Mouse (Mus musculus) monocyte, adult 5-6 weeks (primary cell): ENCODE results near the gene Alkbh5. TPM values are rescaled to one million over a fixed set of nuclear protein-coding genes. Genes with fewer than 3 reads are reported as not detected.
"Not testable (repeated sequence)": the region's sequence is repeated elsewhere in the genome, so short reads cannot be mapped to it uniquely, and the experiment has no call there.

Experiments
- ATAC-seq: fragments of 153-309, 156-312 bp; replicated peaks from 2 replicates; pipeline ENCODE4 v1.8.0; 2017; ENCODE audit warnings: mild to moderate bottlenecking; ENCODE audit not compliant: low TSS enrichment, insufficient number of reproducible peaks, severe bottlenecking, poor library complexity, low FRiP score
- total RNA-seq: library from RNA; stranded (forward); fragments of 200-1000, 200-491, 200-594 nt; gene quantifications from 3 replicates; pipeline ENCODE4 v1.2.3, GENCODE M21; 2017

Alkbh5 gene
- total RNA-seq, 1 experiment from 2014 or later, result 29.5 TPM

- no peak for ATAC-seq
Measured at GRCm38 (mm10) chr11:60540002-60540610, 3.9 kb downstream of the Alkbh5 start.

GRCm38 (mm10) chr11:60540761-60541160 is 4.6 kb downstream of the Alkbh5 start:
- ATAC-seq, result no peak

DNA sequence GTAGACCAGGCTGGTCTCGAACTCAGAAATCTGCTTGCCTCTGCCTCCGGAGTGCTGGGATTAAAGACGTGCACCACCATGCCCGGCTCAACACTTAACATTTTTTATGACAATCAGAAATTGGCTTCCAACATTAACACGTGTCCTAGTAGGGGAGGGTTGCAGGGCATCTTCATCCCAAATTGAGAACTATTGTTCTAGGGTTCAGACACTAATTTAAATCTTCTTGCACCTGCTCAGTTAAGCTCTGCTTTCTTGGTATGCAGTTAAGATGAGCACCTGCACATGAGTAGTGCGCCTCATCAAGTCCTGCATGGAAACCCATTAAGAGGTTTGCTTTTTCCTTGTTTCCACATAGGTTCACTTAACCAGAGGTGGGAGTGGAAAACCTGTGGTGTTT is 5.7 kb downstream of the Alkbh5 start:
- no peak for ATAC-seq

- ATAC-seq, result not testable (repeated sequence)
Measured at GRCm38 (mm10) chr11:60543211-60543610, 7.0 kb downstream of the Alkbh5 start.

- no peak for ATAC-seq
Measured at GRCm38 (mm10) chr11:60545433-60545832, 9.3 kb downstream of the Alkbh5 start.

GRCm38 (mm10) chr11:60548112-60548511 is 11.9 kb downstream of the Alkbh5 start:
- no peak for ATAC-seq

DNA sequence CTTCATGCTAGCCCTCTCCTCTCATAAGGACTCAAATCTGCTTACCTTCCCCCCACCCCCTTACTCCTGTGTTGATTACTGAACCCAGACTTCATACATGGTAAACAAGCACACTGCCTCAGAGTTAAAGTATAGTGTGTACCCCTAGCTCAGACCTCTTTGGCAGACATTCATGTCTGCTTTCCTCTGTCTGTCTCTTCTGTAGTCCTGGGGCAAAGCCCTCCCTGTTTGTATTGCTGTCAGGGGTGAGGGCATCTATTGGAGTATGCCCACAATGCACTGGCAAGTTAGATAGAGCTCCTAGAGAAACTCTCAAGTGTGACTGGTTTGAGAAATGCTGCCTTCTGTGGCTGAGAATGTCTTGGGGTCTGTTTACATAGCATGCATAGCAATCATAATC is 16.9 kb downstream of the Alkbh5 start:
- ATAC-seq, result no peak

GRCm38 (mm10) chr11:60557675-60558074 is 21.5 kb downstream of the Alkbh5 start:
- ATAC-seq, result no peak

- ATAC-seq, result peak; percentile 86
Measured at GRCm38 (mm10) chr11:60559342-60559741, 23.2 kb downstream of the Alkbh5 start.

- ATAC-seq, result not testable (repeated sequence)
Measured at GRCm38 (mm10) chr11:60574006-60574405, 37.8 kb downstream of the Alkbh5 start.

Other genes with a start within 250 kb of the Alkbh5 start
- gene Tom1l2, start 183.5 kb upstream of the Alkbh5 start, total RNA-seq, result 4.2 to 14.6 TPM (median 9.3 TPM) in 3 replicates
- 0.39 TPM in 1 of 3 replicates, not detected in the others for gene Drc3, start 183.1 kb upstream of the Alkbh5 start, total RNA-seq
- 8.1 to 14.6 TPM (median 11.8 TPM) in 3 replicates for gene Gid4, start 119.2 kb upstream of the Alkbh5 start, total RNA-seq
- 27.7 to 54.4 TPM (median 42.7 TPM) in 3 replicates for gene Atpaf2, start 117.9 kb upstream of the Alkbh5 start, total RNA-seq
- 29.6 to 43.7 TPM (median 35.4 TPM) in 3 replicates for gene Drg2, start 81.8 kb upstream of the Alkbh5 start, total RNA-seq
- gene Myo15, start 67.0 kb upstream of the Alkbh5 start, total RNA-seq, result 0.10 TPM in 2 of 3 replicates, not detected in the other
- 5.3 to 8.3 TPM (median 5.3 TPM) in 3 replicates for gene Llgl1, start 163.3 kb downstream of the Alkbh5 start, total RNA-seq
- 279 to 316 TPM (median 279 TPM) in 3 replicates for gene Flii, start 190.9 kb downstream of the Alkbh5 start, total RNA-seq
- gene Mief2, start 192.0 kb downstream of the Alkbh5 start, total RNA-seq, result 7.8 to 17.2 TPM (median 10.3 TPM) in 3 replicates
- gene Top3a, start 241.0 kb downstream of the Alkbh5 start, total RNA-seq, result 13.7 to 17.6 TPM (median 15.4 TPM) in 3 replicates
- 13.8 to 29.7 TPM (median 16.2 TPM) in 3 replicates for gene Smcr8, start 241.1 kb downstream of the Alkbh5 start, total RNA-seq